Mouse (Mus musculus): ENCODE measurements around the gene Chmp4b.

DNA sequence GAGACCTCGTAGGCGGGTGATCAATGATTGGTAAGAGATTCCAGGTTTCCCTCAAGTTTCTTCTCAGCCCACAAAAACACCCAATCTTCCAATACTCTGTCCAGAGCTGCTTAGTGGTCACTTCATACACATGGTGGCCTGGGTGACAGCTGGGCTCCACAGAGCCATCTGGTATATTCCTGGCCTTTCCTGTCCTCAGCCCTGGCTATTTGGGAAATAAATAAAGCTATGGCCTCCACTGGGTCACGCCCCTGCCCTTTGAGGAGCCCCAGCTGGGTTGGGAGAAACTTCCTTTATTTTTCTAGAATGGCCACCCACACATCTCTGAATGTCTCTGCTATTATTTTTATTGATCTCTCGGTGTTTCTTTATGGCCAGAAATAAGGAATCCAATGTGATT lies 72.0 kb downstream of the Chmp4b start:
- TF ChIP-seq CTCF (conservative IDR thresholded peaks at IDR 0.05; ENCODE audit: insufficient read depth, insufficient read length, low read depth, low read length) (no peak), POLR2A (IDR thresholded peaks at IDR 0.05; ENCODE audit: low read depth, low read length) (no peak)

Data from kidney, adult 2 months (tissue).